Mouse (Mus musculus) ES-CJ7 (cell line): Measurements from ENCODE around the gene Lrrc46.

Experiments
- DNase-seq: peaks from one replicate; pipeline ENCODE4 v3.0.0; 2011; ENCODE audit warnings: low read depth, low spot score

Gene Lrrc46

GRCm38 (mm10) chr11:97013121-97013670 is 28.0 kb downstream of the Lrrc46 start, which contains the start of gene Sp6:
Sp6 (plus strand) TSS chr11:97013394.
- no peak for DNase-seq

GRCm38 (mm10) chr11:97009198-97009790 is 31.9 kb downstream of the Lrrc46 start:
- DNase-seq: no peak

GRCm38 (mm10) chr11:97007093-97007794 is 34.0 kb downstream of the Lrrc46 start:
- DNase-seq: no peak

- peak; percentile 29 for DNase-seq
Observed at GRCm38 (mm10) chr11:97003170-97003569, 38.0 kb downstream of the Lrrc46 start.

- DNase-seq: no peak
Observed at GRCm38 (mm10) chr11:96997380-96997956, 43.7 kb downstream of the Lrrc46 start.

GRCm38 (mm10) chr11:96996773-96997379 is 44.3 kb downstream of the Lrrc46 start:
- peak; percentile 44 for DNase-seq

GRCm38 (mm10) chr11:96995836-96996772 is 45.1 kb downstream of the Lrrc46 start:
- no peak for DNase-seq

GRCm38 (mm10) chr11:96995031-96995430 is 46.2 kb downstream of the Lrrc46 start:
- DNase-seq: no peak

GRCm38 (mm10) chr11:96992722-96993311 is 48.4 kb downstream of the Lrrc46 start:
- no peak for DNase-seq

GRCm38 (mm10) chr11:96991501-96991900 is 49.7 kb downstream of the Lrrc46 start:
- DNase-seq: no peak

GRCm38 (mm10) chr11:96987873-96988655 is 53.1 kb downstream of the Lrrc46 start:
- DNase-seq: peak; percentile 82

- no peak for DNase-seq
Observed at GRCm38 (mm10) chr11:96986463-96986862, 54.7 kb downstream of the Lrrc46 start.

GRCm38 (mm10) chr11:96984903-96985302 is 56.3 kb downstream of the Lrrc46 start:
- no peak for DNase-seq
